Mouse (Mus musculus): ENCODE results near the gene Tex12. TPM values are rescaled to one million over a fixed set of nuclear protein-coding genes. Genes with fewer than 3 reads are reported as not detected.

Tex12 gene
- total RNA-seq, 2 experiments from 2014 or later: not detected

GRCm38 (mm10) chr9:50561918-50562360, 814 bp upstream of the Tex12 start:
- no peak for DNase-seq (ENCODE audit: low spot score in 2 of 2)

GRCm38 (mm10) chr9:50555094-50555446, 6.1 kb downstream of the Tex12 start, which contains the start of gene Bco2:
Gene Bco2 (minus strand): TSS chr9:50555181.
- DNase-seq (ENCODE audit: low spot score in 2 of 2): no peak

- DNase-seq (ENCODE audit: low spot score in 2 of 2): no peak
Observed at GRCm38 (mm10) chr9:50554241-50555093, 6.7 kb downstream of the Tex12 start, which contains the start of gene Il18. Gene Il18 (plus strand): TSS chr9:50554827.

- no peak for DNase-seq (ENCODE audit: low spot score in 2 of 2)
Observed at GRCm38 (mm10) chr9:50553547-50553946, 7.6 kb downstream of the Tex12 start.

GRCm38 (mm10) chr9:50552206-50552605, 8.9 kb downstream of the Tex12 start:
- DNase-seq (ENCODE audit: low spot score in 2 of 2): no peak

GRCm38 (mm10) chr9:50548936-50549335, 12.2 kb downstream of the Tex12 start:
- no peak for DNase-seq (ENCODE audit: low spot score in 2 of 2)

- no peak for DNase-seq (ENCODE audit: low spot score in 2 of 2)
Observed at GRCm38 (mm10) chr9:50547859-50548478, 13.2 kb downstream of the Tex12 start.

- no peak for DNase-seq (ENCODE audit: low spot score in 2 of 2)
Observed at GRCm38 (mm10) chr9:50542401-50542800, 18.7 kb downstream of the Tex12 start.

GRCm38 (mm10) chr9:50540170-50540569, 21.0 kb downstream of the Tex12 start:
- no peak for DNase-seq (ENCODE audit: low spot score in 2 of 2)

- DNase-seq (ENCODE audit: low spot score in 2 of 2): no peak
Observed at GRCm38 (mm10) chr9:50537295-50537694, 23.8 kb downstream of the Tex12 start.

GRCm38 (mm10) chr9:50536603-50537135, 24.5 kb downstream of the Tex12 start:
- no peak for DNase-seq (ENCODE audit: low spot score in 2 of 2)

GRCm38 (mm10) chr9:50535930-50536329, 25.2 kb downstream of the Tex12 start:
- DNase-seq (ENCODE audit: low spot score in 2 of 2): no peak

- no peak for DNase-seq (ENCODE audit: low spot score in 2 of 2)
Observed at GRCm38 (mm10) chr9:50533791-50534190, 27.3 kb downstream of the Tex12 start.

- DNase-seq (ENCODE audit: low spot score in 2 of 2): no peak
Observed at GRCm38 (mm10) chr9:50533328-50533727, 27.8 kb downstream of the Tex12 start.

- DNase-seq (ENCODE audit: low spot score in 2 of 2): no peak
Observed at GRCm38 (mm10) chr9:50530890-50531289, 30.2 kb downstream of the Tex12 start.

- peak; percentile 98 to 99 for DNase-seq (ENCODE audit: low spot score in 2 of 2)
Observed at GRCm38 (mm10) chr9:50528293-50528892, 32.7 kb downstream of the Tex12 start, which contains the start of gene Pts. Gene Pts (minus strand): TSS chr9:50528724.

GRCm38 (mm10) chr9:50527860-50528259, 33.3 kb downstream of the Tex12 start:
- no peak for DNase-seq (ENCODE audit: low spot score in 2 of 2)

- no peak for DNase-seq (ENCODE audit: low spot score in 2 of 2)
Observed at GRCm38 (mm10) chr9:50525585-50525984, 35.5 kb downstream of the Tex12 start.

- DNase-seq (ENCODE audit: low spot score in 2 of 2): no peak
Observed at GRCm38 (mm10) chr9:50524936-50525335, 36.2 kb downstream of the Tex12 start.

- no peak for DNase-seq (ENCODE audit: low spot score in 2 of 2)
Observed at GRCm38 (mm10) chr9:50522574-50522973, 38.6 kb downstream of the Tex12 start.

- DNase-seq (ENCODE audit: low spot score in 2 of 2): no peak
Observed at GRCm38 (mm10) chr9:50521562-50521961, 39.6 kb downstream of the Tex12 start.

GRCm38 (mm10) chr9:50520748-50521147, 40.4 kb downstream of the Tex12 start:
- no peak for DNase-seq (ENCODE audit: low spot score in 2 of 2)
